In the genomic region with DNA sequence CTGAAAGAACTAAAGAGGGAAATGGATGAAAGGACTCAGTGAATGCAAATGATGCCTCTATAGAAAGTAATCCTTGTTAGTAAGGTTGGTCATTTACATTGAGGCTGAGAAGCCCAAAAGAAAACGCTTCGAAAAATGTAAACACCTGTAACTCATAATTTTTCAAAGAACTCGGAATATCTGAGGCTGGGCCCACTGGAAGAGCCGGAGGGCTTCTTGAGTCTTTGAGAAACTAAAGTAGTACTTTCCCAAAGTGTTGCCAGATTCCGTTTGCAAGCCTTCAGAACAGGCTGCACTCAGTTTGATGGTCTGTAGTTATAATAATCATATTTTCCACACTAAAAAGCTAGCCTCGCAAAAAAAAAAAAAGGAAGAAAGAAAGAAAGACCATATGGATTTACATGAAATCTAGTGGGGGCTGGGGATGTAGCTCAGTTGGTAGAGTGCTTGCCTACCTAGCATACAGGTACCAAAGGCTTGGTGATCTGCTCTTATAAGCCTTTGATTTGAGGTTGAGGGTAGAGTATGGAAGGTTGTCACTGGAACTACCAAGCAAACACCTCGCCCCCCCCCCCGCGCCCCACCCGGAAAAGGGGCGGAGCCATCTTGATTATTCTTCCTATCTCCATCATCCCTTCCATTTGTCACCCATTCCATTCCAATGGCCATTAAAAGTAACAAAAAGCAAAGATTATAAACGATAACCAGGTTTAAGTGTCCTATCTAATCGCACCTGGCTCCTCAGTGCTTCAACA, we compare ENCODE assay signal across 8 mouse cellular contexts. TPM values are rescaled to one million over a fixed set of nuclear protein-coding genes. Genes with fewer than 3 reads are reported as not detected.
DNase-seq lines count a peak whose midpoint lies in the region; ATAC-seq and TF ChIP-seq lines count a peak whose summit lies in the region.

A gene (minus strand): TSS at position 48 of the 755 bp plus-strand sequence.

- peaks cover 2 to 8% of the 10 kb centered on the region in 2 experiments; a peak in 2 of 4 replicates for H3K27me3 ChIP-seq in MEL (ENCODE audit: control insufficient read depth in 1 of 2, insufficient read depth in 2 of 2, low read length in 2 of 2)
- no peaks in the 10 kb centered on the region for H3K27me3 ChIP-seq in forebrain, embryonic 14.5 days (replicated peaks; ENCODE audit: control insufficient read depth, insufficient read depth, low read length)
- H3K27me3 ChIP-seq in hindbrain, embryonic 12.5 days = no peaks in the 10 kb centered on the region
- no peaks in the 10 kb centered on the region for H3K27me3 ChIP-seq in liver, embryonic 13.5 days

- TF ChIP-seq CTCF in MEL (IDR thresholded peaks at IDR 0.05 in 2 of 3, conservative IDR thresholded peaks at IDR 0.05 in 1 of 3; ENCODE audit: control insufficient read depth in 1 of 3, insufficient read depth in 1 of 3, low read depth in 2 of 3, low read length in 3 of 3, poor library complexity in 1 of 3, severe bottlenecking in 1 of 3) = no peak

- peak within 1 kb of the TSS; percentile 81 for H3K4me2 ChIP-seq in forebrain, embryonic 14.5 days (ENCODE audit: low read length)
- peak within 1 kb of the TSS; percentile 71 for H3K4me2 ChIP-seq in hindbrain, embryonic 12.5 days (replicated peaks)
- H3K4me2 ChIP-seq in liver, embryonic 13.5 days = peak within 1 kb of the TSS; percentile 73

- peak within 1 kb of the TSS; percentile 97 for H3K9ac ChIP-seq in MEL (ENCODE audit: control insufficient read depth, low read depth, low read length, poor library complexity, severe bottlenecking)
- peak within 1 kb of the TSS; percentile 89 for H3K9ac ChIP-seq in forebrain, embryonic 14.5 days (ENCODE audit: low read length)
- H3K9ac ChIP-seq in hindbrain, embryonic 12.5 days = peak within 1 kb of the TSS; percentile 89
- H3K9ac ChIP-seq in liver, embryonic 13.5 days = peak within 1 kb of the TSS; percentile 83

- 49% methylated on average over 13 of the region's 13 CpGs for WGBS in forebrain, embryonic 14.5 days
- WGBS in hindbrain, embryonic 12.5 days = 39% methylated on average over 13 of the region's 13 CpGs
- WGBS in liver, embryonic 13.5 days (ENCODE audit: insufficient replicate concordance) = 42% methylated on average over 13 of the region's 13 CpGs

- H3K9me3 ChIP-seq in MEL (replicated peaks; ENCODE audit: insufficient read depth, low read length) = no peaks in the 10 kb centered on the region
- no peaks in the 10 kb centered on the region for H3K9me3 ChIP-seq in forebrain, embryonic 14.5 days (replicated peaks; ENCODE audit: control insufficient read depth, low read length)
- no peaks in the 10 kb centered on the region for H3K9me3 ChIP-seq in hindbrain, embryonic 12.5 days (replicated peaks)
- H3K9me3 ChIP-seq in liver, embryonic 13.5 days (replicated peaks) = no peaks in the 10 kb centered on the region

- ATAC-seq in forebrain, embryonic 14.5 days = peak; percentile 18; the same call in 1 of the 2 replicates
- 0 out of 2 replicates have a peak, but pooled peaks have one; percentile 14 for ATAC-seq in hindbrain, embryonic 12.5 days (ENCODE audit: low FRiP score)
- ATAC-seq in liver, embryonic 13.5 days (ENCODE audit: low read depth) = no peak

- no peak for TF ChIP-seq POLR2A in MEL (IDR thresholded peaks at IDR 0.05; ENCODE audit: control insufficient read depth in 1 of 2, insufficient read depth in 1 of 2, low read depth in 1 of 2, low read length in 2 of 2, poor library complexity in 1 of 2)

- no peak for TF ChIP-seq EP300 in MEL (IDR thresholded peaks at IDR 0.05; ENCODE audit: low read depth in 1 of 2, low read length in 2 of 2)

- H3K4me1 ChIP-seq in MEL (ENCODE audit: control insufficient read depth in 1 of 2, insufficient read depth in 2 of 2, low read length in 2 of 2) = peaks cover 3 to 5% of the 10 kb centered on the region in 2 experiments
- H3K4me1 ChIP-seq in forebrain, embryonic 14.5 days (ENCODE audit: control insufficient read depth, insufficient read depth, low read length) = peaks cover 5% of the 10 kb centered on the region; the same call in 1 of the 2 replicates
- peaks cover 7% of the 10 kb centered on the region; the same call in 1 of the 2 replicates for H3K4me1 ChIP-seq in hindbrain, embryonic 12.5 days
- H3K4me1 ChIP-seq in liver, embryonic 13.5 days (replicated peaks) = peaks cover 15% of the 10 kb centered on the region

- H3K79me2 ChIP-seq in MEL (ENCODE audit: control insufficient read depth, insufficient read depth, low read length, poor library complexity) = peaks cover 15% of the 10 kb centered on the region

- peaks cover 0 to 6% of the 10 kb centered on the region in 2 experiments; a peak in 2 of 4 replicates for H3K36me3 ChIP-seq in MEL (ENCODE audit: control insufficient read depth in 1 of 2, insufficient read depth in 2 of 2, low read length in 2 of 2)
- H3K36me3 ChIP-seq in forebrain, embryonic 14.5 days (ENCODE audit: control insufficient read depth, insufficient read depth, low read length) = no peaks in the 10 kb centered on the region
- no peaks in the 10 kb centered on the region for H3K36me3 ChIP-seq in hindbrain, embryonic 12.5 days
- H3K36me3 ChIP-seq in liver, embryonic 13.5 days = no peaks in the 10 kb centered on the region

- TF ChIP-seq RAD21 in MEL (IDR thresholded peaks at IDR 0.05; ENCODE audit: low read depth, low read length) = no peak

- peak in 1 of 2 experiments; percentile 6 for DNase-seq in layer of hippocampus, adult 18-20 months (ENCODE audit: low spot score in 2 of 2)
- no peak for DNase-seq in layer of hippocampus, adult 9-10 months (ENCODE audit: low spot score)
- DNase-seq in MEL (ENCODE audit: low read depth, low spot score) = no peak
- DNase-seq in forebrain, embryonic 14.5 days (ENCODE audit: low spot score) = no peak
- no peak for DNase-seq in liver, embryonic 13.5 days
- DNase-seq in spleen, postnatal 36 days (ENCODE audit: low spot score in 2 of 2) = no peak
- no peak for DNase-seq in urinary bladder, adult 18-20 months (ENCODE audit: low spot score in 2 of 2)

- peak within 1 kb of the TSS; percentile 93 to 99 for H3K4me3 ChIP-seq in MEL (ENCODE audit: control insufficient read depth in 1 of 2, insufficient read depth in 1 of 2, low read depth in 2 of 2, low read length in 2 of 2)
- H3K4me3 ChIP-seq in forebrain, embryonic 14.5 days (ENCODE audit: low read depth, low read length) = peak within 1 kb of the TSS; percentile 87
- H3K4me3 ChIP-seq in hindbrain, embryonic 12.5 days = peak within 1 kb of the TSS; percentile 90
- H3K4me3 ChIP-seq in liver, embryonic 13.5 days (replicated peaks) = peak within 1 kb of the TSS; percentile 87

- peak within 1 kb of the TSS; percentile 81 for H3K27ac ChIP-seq in MEL (ENCODE audit: control insufficient read depth, low read depth, low read length)
- H3K27ac ChIP-seq in forebrain, embryonic 14.5 days (ENCODE audit: low read depth, low read length) = peak within 1 kb of the TSS; percentile 80
- H3K27ac ChIP-seq in hindbrain, embryonic 12.5 days = peak within 1 kb of the TSS; percentile 90
- peak within 1 kb of the TSS; percentile 58 for H3K27ac ChIP-seq in liver, embryonic 13.5 days

TF ChIP-seq in MEL, 35 proteins besides CTCF, POLR2A, EP300 and RAD21:
- no peak for TF ChIP-seq ZC3H11A (IDR thresholded peaks at IDR 0.05; ENCODE audit: low read depth, low read length)
- TF ChIP-seq USF1 (IDR thresholded peaks at IDR 0.05; ENCODE audit: low read depth, low read length) = no peak
- TF ChIP-seq ZNF384 (IDR thresholded peaks at IDR 0.05; ENCODE audit: low read depth, low read length) = 0 out of 2 replicates have a peak, but pooled peaks have one; percentile 10
- no peak for TF ChIP-seq GABPA (IDR thresholded peaks at IDR 0.05; ENCODE audit: low read depth, low read length)
- TF ChIP-seq HCFC1 (IDR thresholded peaks at IDR 0.05; ENCODE audit: low read depth, low read length) = no peak

RNA-seq across cellular contexts. Expression of the gene that starts here (rescaled TPM):
- 100 to 1,000 TPM; 137 to 141 TPM for total RNA-seq in layer of hippocampus, adult 18-20 months (2021)
- 176 and 189 TPM in 2 replicates for total RNA-seq in MEL (2012; rRNA removed)
- polyA plus RNA-seq in MEL (2012; ENCODE audit: insufficient read depth in 1 of 2, insufficient read length in 2 of 2, low read depth in 1 of 2, low replicate concordance in 2 of 2, missing spikeins in 1 of 2) = 10 to 100 TPM in 1 of 2 experiments, not detected in 1; 76.8 TPM
- 350 and 406 TPM in 2 replicates for polyA plus RNA-seq in forebrain, embryonic 14.5 days (2014; fragmentation: Nextera tagmentation; extraction: Ambion mirVana)
- 278 and 295 TPM in 2 replicates for polyA plus RNA-seq in hindbrain, embryonic 12.5 days (2016; fragmentation: Nextera tagmentation; extraction: Ambion mirVana)
- 159 and 171 TPM in 2 replicates for polyA plus RNA-seq in liver, embryonic 13.5 days (2015; fragmentation: Nextera tagmentation; extraction: Ambion mirVana)
